Mouse (Mus musculus): ENCODE data around the gene Gsdma.

The Gsdma gene

GRCm38 (mm10) chr11:98710416-98711045, 46.4 kb downstream of the Gsdma start:
- DNase-seq (ENCODE audit: low read depth) = peak; percentile 96

- DNase-seq (ENCODE audit: low read depth) = no peak
These were observed 46.9 kb downstream of the Gsdma start for GRCm38 (mm10) chr11:98711046-98711434.

DNA sequence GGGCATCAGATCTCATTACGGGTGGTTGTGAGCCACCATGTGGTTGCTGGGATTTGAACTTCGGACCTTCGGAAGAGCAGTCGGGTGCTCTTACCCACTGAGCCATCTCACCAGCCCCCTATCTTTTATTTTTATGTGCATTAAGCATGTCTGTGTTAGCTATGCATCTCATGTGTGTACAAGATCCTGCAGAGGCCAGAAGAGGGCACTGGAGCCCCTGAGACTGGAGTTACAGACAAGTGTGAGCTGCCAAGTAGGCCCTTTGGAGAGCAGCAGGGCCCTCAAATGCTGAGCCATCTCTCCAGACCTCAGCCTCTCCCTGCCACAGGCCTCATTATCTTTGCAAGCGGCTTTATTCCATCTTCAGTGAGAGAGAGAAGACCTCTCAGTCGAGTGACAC, 47.9 kb downstream of the Gsdma start:
- DNase-seq (ENCODE audit: low read depth) = peak; percentile 67

- DNase-seq (ENCODE audit: low read depth) = no peak
These were observed 49.6 kb downstream of the Gsdma start for GRCm38 (mm10) chr11:98713703-98714102.

GRCm38 (mm10) chr11:98715946-98716345, 51.8 kb downstream of the Gsdma start:
- DNase-seq (ENCODE audit: low read depth) = no peak

GRCm38 (mm10) chr11:98717904-98718303, 53.8 kb downstream of the Gsdma start:
- DNase-seq (ENCODE audit: low read depth) = peak; percentile 84

DNA sequence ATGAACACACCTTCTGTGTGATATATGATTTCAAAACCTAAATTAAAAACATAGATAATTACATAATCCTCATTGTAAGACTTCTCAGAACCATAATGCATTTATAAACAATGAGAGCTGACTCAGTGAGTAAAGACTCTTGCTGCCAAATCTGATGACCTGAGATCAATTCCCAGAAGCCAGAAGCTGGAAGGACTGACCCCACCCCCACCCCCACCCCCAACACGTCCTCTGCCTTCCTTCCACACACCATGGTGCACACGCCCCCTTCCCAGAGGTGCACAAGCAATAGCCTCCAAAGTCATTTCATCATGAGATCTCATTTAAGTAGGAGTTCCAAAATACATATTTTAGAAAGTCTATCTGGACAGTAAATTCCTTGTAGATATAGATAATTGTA, 56.6 kb downstream of the Gsdma start:
- peak; percentile 70 for DNase-seq (ENCODE audit: low read depth)

DNA sequence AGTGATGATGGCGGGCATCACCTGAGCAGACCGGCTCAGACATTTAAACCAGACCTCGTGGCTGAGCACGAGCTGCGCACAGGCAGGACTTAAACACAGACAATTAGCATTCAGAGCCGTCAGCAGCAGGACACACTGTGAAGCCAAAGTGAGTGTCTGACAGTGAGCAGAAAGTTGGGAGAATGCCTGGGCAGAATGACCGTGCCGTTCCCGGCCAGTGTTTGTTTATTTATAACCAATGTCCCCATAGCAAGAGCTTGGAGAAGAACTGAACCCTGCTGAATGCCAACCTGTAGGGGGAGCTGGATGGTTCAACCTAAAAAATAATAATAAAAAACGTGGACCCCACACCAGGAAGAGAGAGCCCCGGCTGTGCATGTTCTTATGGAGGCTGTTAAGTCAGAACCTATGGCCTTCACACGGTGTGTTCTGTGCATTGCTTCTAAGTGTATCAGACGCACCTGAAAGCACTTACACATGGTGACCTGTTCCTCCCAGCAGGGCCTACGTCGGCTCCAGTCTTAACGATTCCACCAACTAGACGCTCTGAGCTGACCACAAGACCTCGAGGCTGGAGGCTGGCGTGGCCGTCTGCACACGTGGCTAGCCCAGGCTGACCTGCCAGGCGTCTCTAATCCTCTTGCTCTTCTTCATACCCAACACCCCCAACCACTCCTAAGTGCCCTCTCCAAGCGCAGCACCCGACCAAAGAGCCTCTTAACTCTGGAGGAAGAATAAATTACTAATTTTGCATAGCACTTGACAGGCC, 57.5 kb downstream of the Gsdma start:
- DNase-seq (ENCODE audit: low read depth) = peak; percentile 74

- DNase-seq (ENCODE audit: low read depth) = no peak
These were observed 58.9 kb downstream of the Gsdma start for GRCm38 (mm10) chr11:98723098-98723497.

DNA sequence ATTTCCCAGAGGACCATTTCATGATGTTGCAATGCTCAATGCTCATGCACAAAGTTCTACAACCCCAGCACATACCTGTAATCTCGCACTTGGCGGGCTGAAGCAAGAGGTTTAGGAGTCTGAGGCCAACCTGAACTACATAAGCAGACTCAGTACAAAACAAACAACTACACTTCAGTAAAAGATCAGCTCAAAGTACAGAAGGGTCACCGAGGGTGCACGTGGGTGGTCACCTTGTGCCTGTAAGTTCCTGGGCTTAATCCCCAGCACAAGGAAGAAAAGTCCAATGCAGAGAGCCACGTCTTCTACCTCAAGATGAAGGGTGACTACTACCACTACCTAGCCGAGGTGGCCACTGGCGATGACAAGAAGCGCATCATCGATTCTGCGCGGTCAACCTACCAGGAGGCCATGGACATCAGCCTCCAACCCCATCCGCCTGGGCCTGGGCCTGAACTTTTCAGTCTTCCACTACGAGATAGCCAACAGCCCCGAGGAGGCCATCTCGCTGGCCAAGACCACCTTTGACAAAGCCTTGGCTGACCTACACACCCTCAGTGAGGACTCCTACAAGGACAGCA, 61.9 kb downstream of the Gsdma start:
- DNase-seq (ENCODE audit: low read depth) = no peak

Data from NIH3T3 (cell line).